Mouse (Mus musculus): ENCODE measurements around the gene Gm33543.

- TF ChIP-seq POLR2A (IDR thresholded peaks at IDR 0.05; ENCODE audit: low read depth, low read length) (peak; percentile 53), TCF12 (IDR thresholded peaks at IDR 0.05; ENCODE audit: low read depth, low read length) (0 out of 2 replicates have a peak, but pooled peaks have one; percentile 14), E2F4 (IDR thresholded peaks at IDR 0.05; ENCODE audit: insufficient replicate concordance, low read depth, low read length) (no peak), CTCF (conservative IDR thresholded peaks at IDR 0.05 in 1 of 2, IDR thresholded peaks at IDR 0.05 in 1 of 2; ENCODE audit: low read depth in 2 of 2, low read length in 2 of 2) (no peak), TBP (conservative IDR thresholded peaks at IDR 0.05; ENCODE audit: low read depth, low read length) (no peak), MAX (IDR thresholded peaks at IDR 0.05; ENCODE audit: low read length) (no peak), USF1 (IDR thresholded peaks at IDR 0.05; ENCODE audit: low read depth, low read length) (no peak), ZNF384 (IDR thresholded peaks at IDR 0.05; ENCODE audit: low read depth, low read length) (peak; percentile 81), MAFK (IDR thresholded peaks at IDR 0.05; ENCODE audit: insufficient replicate concordance, low read length) (no peak), CHD1 (IDR thresholded peaks at IDR 0.05; ENCODE audit: low read depth, low read length) (no peak), SIN3A (IDR thresholded peaks at IDR 0.05; ENCODE audit: low read length) (0 out of 2 replicates have a peak, but pooled peaks have one; percentile 7), EP300 (IDR thresholded peaks at IDR 0.05; ENCODE audit: low read length) (no peak)
Measured at GRCm38 (mm10) chr10:95879983-95880934, 37.5 kb upstream of the Gm33543 start.

All from CH12.LX (cell line).